Mouse (Mus musculus): ENCODE measurements at regions not wholly inside any gene's neighbourhood (a gene's known extent, or its start where the extent isn't known, plus 50 kb on each side); places are given as distances from the start of the nearest gene placed in this dataset.

GRCm38 (mm10) chr14:66458696-66459095, 449.7 kb upstream of the Gulo start:
- Histone ChIP-seq H3K27ac (ENCODE audit: insufficient read depth, low read depth, low read length) (no peak overlapping the region), H3K4me1 (ENCODE audit: control insufficient read depth, insufficient read depth, low read length) (no peaks in the 10 kb centered on the region), H3K4me3 (ENCODE audit: insufficient read depth, low read length) (no peak overlapping the region)
- TF ChIP-seq CTCF (IDR thresholded peaks at IDR 0.05; ENCODE audit: low read depth, low read length) (no peak), POLR2A (IDR thresholded peaks at IDR 0.05; ENCODE audit: borderline replicate concordance, low read depth, low read length) (no peak)

GRCm38 (mm10) chr14:66457300-66457699, 448.3 kb upstream of the Gulo start:
- Histone ChIP-seq H3K4me3 (ENCODE audit: insufficient read depth, low read length) (no peak overlapping the region), H3K27ac (ENCODE audit: insufficient read depth, low read depth, low read length) (no peak overlapping the region), H3K4me1 (ENCODE audit: control insufficient read depth, insufficient read depth, low read length) (no peaks in the 10 kb centered on the region)
- TF ChIP-seq POLR2A (IDR thresholded peaks at IDR 0.05; ENCODE audit: borderline replicate concordance, low read depth, low read length) (no peak), CTCF (IDR thresholded peaks at IDR 0.05; ENCODE audit: low read depth, low read length) (no peak)

- no peak for TF ChIP-seq POLR2A (IDR thresholded peaks at IDR 0.05; ENCODE audit: borderline replicate concordance, low read depth, low read length)
- TF ChIP-seq CTCF (IDR thresholded peaks at IDR 0.05; ENCODE audit: low read depth, low read length): no peak
- H3K4me3 ChIP-seq (ENCODE audit: insufficient read depth, low read length): no peak overlapping the region
Measured at GRCm38 (mm10) chr14:66452828-66453227, 443.8 kb upstream of the Gulo start.

GRCm38 (mm10) chr14:66450351-66450750, 441.3 kb upstream of the Gulo start:
- Histone ChIP-seq H3K27ac (ENCODE audit: insufficient read depth, low read depth, low read length) (no peak overlapping the region), H3K4me1 (ENCODE audit: control insufficient read depth, insufficient read depth, low read length) (no peaks in the 10 kb centered on the region), H3K4me3 (ENCODE audit: insufficient read depth, low read length) (no peak overlapping the region)
- TF ChIP-seq CTCF (IDR thresholded peaks at IDR 0.05; ENCODE audit: low read depth, low read length): no peak
- TF ChIP-seq POLR2A (IDR thresholded peaks at IDR 0.05; ENCODE audit: borderline replicate concordance, low read depth, low read length): no peak

More at GRCm38 (mm10) chr14:66452828-66453227, 443.8 kb upstream of the Gulo start:
- no peaks in the 10 kb centered on the region for H3K4me1 ChIP-seq (ENCODE audit: control insufficient read depth, insufficient read depth, low read length)
- H3K27ac ChIP-seq (ENCODE audit: insufficient read depth, low read depth, low read length): no peak overlapping the region

- TF ChIP-seq POLR2A (IDR thresholded peaks at IDR 0.05; ENCODE audit: borderline replicate concordance, low read depth, low read length) (no peak), CTCF (IDR thresholded peaks at IDR 0.05; ENCODE audit: low read depth, low read length) (no peak)
- Histone ChIP-seq H3K4me3 (ENCODE audit: insufficient read depth, low read length) (no peak overlapping the region), H3K4me1 (ENCODE audit: control insufficient read depth, insufficient read depth, low read length) (peaks cover 21% of the 10 kb centered on the region), H3K27ac (ENCODE audit: insufficient read depth, low read depth, low read length) (no peak overlapping the region)
Measured at GRCm38 (mm10) chr14:66442576-66442975, 433.6 kb upstream of the Gulo start.

- peak overlapping the region; percentile 20 for H3K27ac ChIP-seq (ENCODE audit: insufficient read depth, low read depth, low read length)
- H3K4me3 ChIP-seq (ENCODE audit: insufficient read depth, low read length): no peak overlapping the region
- TF ChIP-seq POLR2A (IDR thresholded peaks at IDR 0.05; ENCODE audit: borderline replicate concordance, low read depth, low read length): no peak
- no peak for TF ChIP-seq CTCF (IDR thresholded peaks at IDR 0.05; ENCODE audit: low read depth, low read length)
- H3K4me1 ChIP-seq (ENCODE audit: control insufficient read depth, insufficient read depth, low read length): peaks cover 25% of the 10 kb centered on the region
Measured at GRCm38 (mm10) chr14:66441825-66442224, 432.8 kb upstream of the Gulo start.

GRCm38 (mm10) chr14:66438572-66438971, 429.6 kb upstream of the Gulo start:
- Histone ChIP-seq H3K4me1 (ENCODE audit: control insufficient read depth, insufficient read depth, low read length) (peaks cover 34% of the 10 kb centered on the region), H3K27ac (ENCODE audit: insufficient read depth, low read depth, low read length) (peak overlapping the region; percentile 35), H3K4me3 (ENCODE audit: insufficient read depth, low read length) (no peak overlapping the region)
- TF ChIP-seq CTCF (IDR thresholded peaks at IDR 0.05; ENCODE audit: low read depth, low read length) (no peak), POLR2A (IDR thresholded peaks at IDR 0.05; ENCODE audit: borderline replicate concordance, low read depth, low read length) (no peak)

- H3K4me1 ChIP-seq (ENCODE audit: control insufficient read depth, insufficient read depth, low read length): peaks cover 31% of the 10 kb centered on the region
- H3K27ac ChIP-seq (ENCODE audit: insufficient read depth, low read depth, low read length): peak overlapping the region; percentile 35; the same call in 1 of the 2 replicates
- no peak overlapping the region for H3K4me3 ChIP-seq (ENCODE audit: insufficient read depth, low read length)
- TF ChIP-seq CTCF (IDR thresholded peaks at IDR 0.05; ENCODE audit: low read depth, low read length) (no peak), POLR2A (IDR thresholded peaks at IDR 0.05; ENCODE audit: borderline replicate concordance, low read depth, low read length) (no peak)
Measured at GRCm38 (mm10) chr14:66438001-66438400, 429.0 kb upstream of the Gulo start.

- H3K4me1 ChIP-seq (ENCODE audit: control insufficient read depth, insufficient read depth, low read length): peaks cover 8% of the 10 kb centered on the region
- H3K27ac ChIP-seq (ENCODE audit: insufficient read depth, low read depth, low read length): no peak overlapping the region
- no peak for TF ChIP-seq CTCF (IDR thresholded peaks at IDR 0.05; ENCODE audit: low read depth, low read length)
- no peak for TF ChIP-seq POLR2A (IDR thresholded peaks at IDR 0.05; ENCODE audit: borderline replicate concordance, low read depth, low read length)
- no peak overlapping the region for H3K4me3 ChIP-seq (ENCODE audit: insufficient read depth, low read length)
Measured at GRCm38 (mm10) chr14:66431630-66432029, 422.6 kb upstream of the Gulo start.

- Histone ChIP-seq H3K4me1 (ENCODE audit: control insufficient read depth, insufficient read depth, low read length) (no peaks in the 10 kb centered on the region), H3K4me3 (ENCODE audit: insufficient read depth, low read length) (no peak overlapping the region)
- TF ChIP-seq CTCF (IDR thresholded peaks at IDR 0.05; ENCODE audit: low read depth, low read length) (no peak), POLR2A (IDR thresholded peaks at IDR 0.05; ENCODE audit: borderline replicate concordance, low read depth, low read length) (no peak)
Measured at GRCm38 (mm10) chr14:66424141-66424540, 415.1 kb upstream of the Gulo start.

More at GRCm38 (mm10) chr14:66424141-66424540, 415.1 kb upstream of the Gulo start:
- no peak overlapping the region for H3K27ac ChIP-seq (ENCODE audit: insufficient read depth, low read depth, low read length)

All from bone marrow macrophage, adult 2 months (primary cell).